Mouse (Mus musculus): Measurements from ENCODE around the gene Tufm.

Gene Tufm

GRCm38 (mm10) chr7:126499416-126499815 is 12.3 kb downstream of the Tufm start:
- DNase-seq (ENCODE audit: low read depth, low spot score) = no peak

- DNase-seq (ENCODE audit: low read depth, low spot score) = no peak
These were observed 14.5 kb downstream of the Tufm start for GRCm38 (mm10) chr7:126501684-126502022.

DNA sequence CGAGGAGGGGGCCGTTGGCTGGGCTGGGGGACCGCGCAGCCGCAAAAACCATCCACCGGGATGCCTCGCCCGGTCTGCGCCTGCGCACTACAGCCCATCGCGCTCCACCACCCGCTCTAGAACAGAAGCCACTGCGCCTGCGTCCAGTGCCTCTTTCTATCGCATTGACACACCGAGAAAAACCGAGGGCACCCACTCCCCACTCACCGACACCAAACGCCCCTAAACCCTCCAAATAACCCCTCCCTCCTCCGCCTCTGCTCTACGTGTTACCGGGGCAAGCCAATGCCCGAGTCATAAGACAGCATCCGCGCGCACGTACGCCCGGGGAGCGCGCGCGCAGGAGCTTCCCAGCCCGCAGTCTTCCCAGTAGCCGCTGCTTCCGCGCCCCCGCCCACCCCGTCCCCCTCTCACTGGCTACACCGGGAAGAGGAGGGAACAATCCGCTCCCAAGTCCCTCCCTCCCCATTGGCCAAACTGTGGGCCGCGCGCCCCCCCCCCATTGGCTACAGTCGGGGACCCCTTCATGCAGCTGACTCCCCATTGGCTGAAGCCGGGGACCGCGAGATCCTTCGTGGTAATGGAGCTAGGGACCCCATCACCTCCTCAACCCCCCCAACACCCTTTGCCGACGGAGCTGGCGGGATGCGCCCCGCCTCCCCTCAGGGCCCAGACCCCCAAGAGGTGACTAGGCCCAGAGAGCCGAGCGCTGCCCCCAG is 15.0 kb downstream of the Tufm start:
- DNase-seq (ENCODE audit: low read depth, low spot score) = peak; percentile 99

- DNase-seq (ENCODE audit: low read depth, low spot score) = no peak
These were observed 15.6 kb downstream of the Tufm start for GRCm38 (mm10) chr7:126502751-126503150.

DNA sequence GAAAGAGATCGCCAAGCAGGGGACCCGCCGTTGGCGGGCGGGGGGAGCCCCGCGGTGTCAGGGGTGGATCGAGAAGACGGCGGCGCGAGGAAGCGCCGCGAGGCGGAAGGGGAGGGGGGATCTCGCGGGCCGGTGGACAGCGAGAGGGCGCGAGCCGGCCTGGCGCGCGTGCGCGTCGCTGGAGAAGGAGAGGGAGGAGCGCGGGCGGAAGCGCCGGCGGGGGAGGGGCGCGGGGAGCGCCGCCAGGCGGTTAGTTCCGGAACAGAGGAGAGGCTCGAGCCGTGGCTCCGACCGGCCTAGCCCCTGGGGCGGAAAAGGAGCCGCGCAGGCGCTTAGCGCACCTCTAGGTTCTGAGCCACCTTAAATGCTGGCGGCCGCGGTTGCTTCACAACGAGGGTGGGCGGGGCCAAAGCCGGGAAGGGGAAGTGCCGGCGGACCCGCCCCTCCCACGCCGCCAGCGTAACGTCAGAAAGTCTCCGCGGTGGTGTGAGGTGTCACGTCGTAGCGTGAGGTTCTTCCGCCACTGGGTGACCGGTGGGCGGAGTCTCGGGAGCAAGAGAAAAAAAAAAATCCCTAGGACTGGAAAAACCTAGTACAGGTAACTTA is 16.2 kb downstream of the Tufm start, which contains the start of gene Atxn2l:
TSS of gene Atxn2l (minus strand) at position 165 of the 606 bp plus-strand sequence.
- DNase-seq (ENCODE audit: low read depth, low spot score) = peak; percentile 100

DNA sequence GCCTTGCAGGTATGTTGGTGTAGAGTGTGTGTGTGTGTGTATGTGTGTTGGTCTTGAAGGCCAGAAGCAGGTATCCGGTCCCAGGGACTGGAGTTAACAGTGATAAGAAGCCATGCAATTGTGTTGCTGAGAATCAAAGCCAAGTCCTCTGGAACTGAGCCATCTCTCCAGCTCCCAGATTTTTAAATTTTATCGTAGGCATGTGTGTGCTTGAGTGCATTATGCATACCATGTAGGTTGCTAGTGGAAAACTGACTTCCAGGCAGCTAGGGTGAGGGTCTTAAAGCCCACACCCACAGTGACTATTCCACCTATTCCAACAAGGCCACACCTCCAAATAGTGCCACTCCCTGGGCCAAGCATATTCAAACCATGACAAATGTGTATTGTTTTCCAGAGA is 17.8 kb downstream of the Tufm start:
- peak; percentile 45 for DNase-seq (ENCODE audit: low read depth, low spot score)

DNA sequence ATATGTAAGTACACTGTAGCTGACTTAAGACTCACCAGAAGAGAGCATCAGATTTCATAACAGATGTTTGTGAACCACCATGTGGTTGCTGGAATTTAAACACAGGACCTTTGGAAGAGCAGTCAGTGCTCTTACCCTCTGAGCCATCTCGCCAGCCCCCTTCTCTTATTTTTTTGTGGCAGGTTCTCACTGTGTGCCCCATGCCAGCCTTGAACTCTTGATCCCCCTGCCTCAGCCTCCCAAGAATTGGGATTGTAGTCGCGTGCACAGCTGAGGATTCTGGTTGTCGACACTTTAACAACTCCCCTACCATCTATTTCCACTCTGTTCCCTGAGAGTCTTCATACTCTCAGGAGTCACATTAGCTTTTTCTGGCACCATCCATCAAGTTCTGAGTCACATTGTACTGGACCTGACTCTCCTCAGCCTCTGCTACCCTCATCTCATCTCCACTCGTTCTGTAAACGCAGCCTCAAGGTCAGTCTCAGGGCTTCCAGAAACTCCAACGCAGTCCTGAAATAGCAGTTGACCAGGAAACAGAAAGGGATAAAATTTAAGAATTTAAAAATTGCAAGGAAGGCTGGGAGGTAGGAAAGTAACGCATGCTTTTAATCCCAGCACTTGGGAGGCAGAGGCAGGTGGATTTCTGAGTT is 20.1 kb downstream of the Tufm start:
- DNase-seq (ENCODE audit: low read depth, low spot score) = no peak

GRCm38 (mm10) chr7:126511287-126511686 is 24.1 kb downstream of the Tufm start:
- DNase-seq (ENCODE audit: low read depth, low spot score) = no peak

- DNase-seq (ENCODE audit: low read depth, low spot score) = no peak
These were observed 31.2 kb downstream of the Tufm start for GRCm38 (mm10) chr7:126518261-126518941.

- no peak for DNase-seq (ENCODE audit: low read depth, low spot score)
These were observed 32.4 kb downstream of the Tufm start for GRCm38 (mm10) chr7:126519513-126519912.

GRCm38 (mm10) chr7:126523316-126523715 is 36.2 kb downstream of the Tufm start:
- DNase-seq (ENCODE audit: low read depth, low spot score) = no peak

DNA sequence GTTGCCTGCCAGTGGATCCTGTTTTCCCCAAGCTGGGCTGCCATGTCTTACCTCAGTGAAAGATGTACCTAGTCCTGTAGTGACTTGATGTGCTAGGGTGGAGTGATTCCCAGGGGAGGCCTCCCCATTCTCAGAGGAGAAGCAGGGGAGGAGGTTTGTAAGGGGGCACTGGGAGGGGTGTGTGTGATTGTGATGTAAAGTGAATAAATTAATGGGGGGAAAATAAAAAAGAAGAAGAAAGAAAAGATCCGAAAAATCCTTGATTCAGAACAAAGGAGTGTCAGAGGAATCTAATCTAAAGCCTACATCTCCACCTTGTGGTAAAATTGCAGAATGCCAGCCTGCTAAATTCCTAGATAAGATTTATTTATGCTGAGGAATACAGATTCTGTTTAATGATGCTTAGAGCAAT is 41.0 kb downstream of the Tufm start:
- DNase-seq (ENCODE audit: low read depth, low spot score) = peak; percentile 69

DNA sequence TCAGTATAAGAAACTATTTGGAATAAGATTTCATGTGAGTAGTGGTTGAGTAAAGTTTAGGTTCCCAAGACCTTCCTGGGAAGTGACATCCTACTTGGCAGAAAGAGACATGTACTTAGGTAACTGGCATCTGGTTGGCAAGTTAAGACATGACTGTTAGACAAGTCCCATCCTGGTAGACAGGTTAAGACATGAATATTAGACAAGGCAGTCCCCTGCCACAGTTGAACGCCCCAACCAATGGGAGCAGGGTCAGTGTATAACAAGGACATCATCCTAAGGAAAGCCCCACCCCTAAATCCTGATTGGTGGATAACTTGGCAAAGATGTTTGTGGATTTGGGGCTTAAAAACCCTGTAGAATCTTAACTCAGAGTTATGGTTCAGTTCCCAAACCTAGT is 46.3 kb downstream of the Tufm start:
- DNase-seq (ENCODE audit: low read depth, low spot score) = no peak

DNA sequence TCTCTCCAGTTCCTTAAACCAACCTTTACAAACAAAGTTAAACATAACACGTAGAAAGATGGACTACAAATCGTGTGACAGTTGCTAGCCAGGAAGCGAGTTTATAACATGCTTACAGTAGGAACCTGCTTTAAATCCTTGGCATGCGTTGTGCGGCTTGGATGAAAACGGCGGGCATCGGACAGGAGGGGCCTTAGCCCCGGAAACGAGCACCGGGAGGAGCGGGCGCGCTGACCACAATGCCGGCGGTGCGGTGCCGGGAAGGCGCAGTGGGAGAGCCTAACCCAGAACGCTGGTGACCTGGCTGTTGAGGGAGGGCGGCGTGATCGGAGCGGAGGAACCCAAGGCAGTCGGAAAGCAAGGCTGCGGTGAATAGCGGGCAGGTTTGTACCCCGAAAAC is 48.6 kb downstream of the Tufm start:
- DNase-seq (ENCODE audit: low read depth, low spot score) = peak; percentile 40

GRCm38 (mm10) chr7:126536466-126536865 is 49.3 kb downstream of the Tufm start:
- DNase-seq (ENCODE audit: low read depth, low spot score) = no peak

DNA sequence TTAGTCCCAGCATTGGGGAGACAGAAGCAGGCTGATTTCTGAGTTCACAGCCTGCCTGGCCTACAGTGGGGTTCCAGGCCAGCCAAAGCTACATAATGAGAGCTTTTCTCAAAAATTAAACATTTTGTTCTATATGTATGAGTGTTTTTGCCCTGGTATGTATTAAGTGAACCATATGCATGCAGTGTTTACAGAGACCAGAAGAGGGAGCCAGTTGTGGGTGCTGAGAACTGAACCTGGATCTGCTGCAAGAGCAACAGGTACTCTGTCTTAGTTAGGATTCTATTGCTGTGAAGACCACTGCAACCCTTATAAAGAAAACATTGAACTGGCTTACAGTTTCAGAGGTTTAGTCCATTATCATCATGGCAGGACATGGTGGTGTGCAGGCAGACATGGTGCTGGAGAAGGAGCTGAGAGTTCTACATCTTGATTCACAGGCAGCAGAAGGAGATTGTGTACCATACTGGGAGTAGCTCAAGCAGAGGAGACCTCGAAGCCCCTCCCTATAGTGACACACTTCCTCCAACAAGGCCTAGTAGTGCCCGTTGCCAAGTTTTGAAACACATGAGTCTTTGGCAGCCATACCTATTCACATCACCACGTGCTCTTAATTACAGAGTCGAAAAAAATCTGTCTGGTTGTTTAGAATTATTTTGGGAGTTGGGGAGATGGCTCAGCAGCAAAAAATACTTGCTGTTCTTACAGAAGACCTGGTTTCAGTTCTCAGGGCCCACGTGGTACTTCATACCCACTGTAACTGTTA is 50.8 kb downstream of the Tufm start:
- DNase-seq (ENCODE audit: low read depth, low spot score) = peak; percentile 74

Data from ZHBTc4 (cell line).